9 mouse cellular contexts compared by ENCODE assay signal in the genomic region with DNA sequence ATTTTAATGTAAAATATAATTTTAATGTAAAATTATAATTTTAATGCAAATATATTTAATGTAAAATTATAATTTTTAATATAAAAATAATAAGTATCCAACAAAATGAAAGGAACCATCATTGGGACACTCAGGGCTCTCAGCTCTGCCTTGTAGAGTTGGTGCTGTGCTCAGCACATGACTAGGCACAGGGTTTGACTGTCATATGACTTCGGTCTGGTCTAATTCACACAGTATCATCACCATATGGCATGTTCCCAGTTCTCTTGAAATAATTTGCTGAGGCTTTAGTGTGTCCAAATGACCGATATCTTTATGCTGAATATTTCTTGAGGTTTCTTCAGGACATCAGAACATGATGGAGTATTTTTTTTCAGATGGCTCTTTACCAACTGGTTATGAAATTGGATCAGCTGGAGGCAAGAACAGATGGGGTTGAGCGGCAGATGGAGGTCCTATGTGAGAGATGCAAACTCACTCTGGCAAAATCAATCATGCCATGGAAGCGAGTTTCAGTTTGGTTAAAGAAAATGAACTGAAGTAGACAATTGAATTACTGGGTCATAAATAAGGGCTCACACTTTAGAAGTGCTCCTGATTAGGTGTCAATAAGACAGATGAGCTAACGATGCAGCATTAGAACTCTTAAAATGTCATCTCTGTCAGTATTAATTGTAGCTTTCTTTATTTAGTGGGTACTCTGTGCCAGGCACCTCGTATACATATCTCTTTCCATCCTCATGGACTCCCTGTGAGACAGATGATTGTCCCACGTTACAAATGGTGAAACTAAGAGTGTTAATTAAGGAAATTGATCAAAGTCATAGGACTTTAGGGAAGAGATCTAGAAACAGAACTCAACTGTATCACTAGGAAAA.
DNase-seq lines count a peak whose midpoint lies in the region; ATAC-seq lines count a peak whose summit lies in the region.
"Had no signal": no experiment of that assay in that cellular context is flagged by ENCODE, and none has a peak within 500 bp of the region (broad histone marks: within the 10 kb centered on the region; RNA-seq: fewer than 3 reads in every experiment).

No protein-coding gene starts in this region.

- ATAC-seq in frontal cortex, adult (ENCODE audit: low TSS enrichment), result peak; percentile 90
- no peak for ATAC-seq in activated CD4-positive, CD25-positive, alpha-beta regulatory T cell, adult 4 months

- no peak for DNase-seq in frontal cortex, postnatal 25 days (ENCODE audit: low spot score in 2 of 2)
- peak; percentile 46 to 77 for DNase-seq in frontal cortex, postnatal 36 days (ENCODE audit: low spot score in 2 of 2)
- peak; percentile 47 to 66 for DNase-seq in layer of hippocampus, postnatal 36 days
- DNase-seq in right cerebral cortex, postnatal 25 days, result peak; percentile 26
- DNase-seq in kidney, postnatal 4 days, result no peak
- DNase-seq in kidney, postnatal 36 days, result no peak
- DNase-seq: kidney, adult 9 months had no signal

Comparison
In these comparisons a context has a peak if more than half of its experiments do, and no peak if none do; other contexts are left out.
1. DNase-seq: peak in frontal cortex, postnatal 36 days (2 of 2), layer of hippocampus, postnatal 36 days (2 of 2) and right cerebral cortex, postnatal 25 days (single experiment); none in frontal cortex, postnatal 25 days (0 of 2), kidney, postnatal 4 days (0 of 2) and kidney, postnatal 36 days (0 of 2).